Mouse (Mus musculus): ENCODE data around the gene Fgfr2.

DNA sequence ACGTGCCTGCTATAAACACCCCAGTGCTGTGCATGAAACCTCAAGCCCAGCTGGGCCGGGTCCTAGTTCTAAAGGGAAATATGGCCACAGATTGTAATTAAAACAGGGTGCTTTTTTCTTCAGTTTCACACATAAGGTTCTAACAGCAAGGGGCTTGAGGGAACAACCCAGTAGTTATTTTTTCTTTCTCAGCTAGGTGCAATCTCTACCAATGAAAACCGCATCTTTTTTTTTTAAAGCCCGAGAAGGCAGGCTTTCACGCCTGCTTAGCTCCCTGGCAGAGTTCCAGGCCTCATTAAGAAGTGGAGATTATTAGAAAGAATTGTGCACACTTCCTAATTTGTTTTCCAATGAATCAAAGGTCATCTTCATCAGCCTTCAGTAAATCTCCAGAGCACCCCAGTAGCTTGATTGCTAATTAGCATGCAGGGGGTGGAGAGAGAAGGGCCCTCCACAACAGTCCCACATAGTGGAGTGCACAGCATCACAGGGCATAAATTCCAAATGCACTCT lies 939.2 kb downstream of the Fgfr2 start:
- TF ChIP-seq POLR2A (IDR thresholded peaks at IDR 0.05; ENCODE audit: low read depth, low read length), result no peak
- no peak for TF ChIP-seq CTCF (IDR thresholded peaks at IDR 0.05; ENCODE audit: borderline replicate concordance, insufficient read depth, low read length)
